Mouse (Mus musculus) layer of hippocampus, adult 18-20 months (tissue): Measurements from ENCODE around the gene Cbfa2t2. TPM values are rescaled to one million over a fixed set of nuclear protein-coding genes. Genes with fewer than 3 reads are reported as not detected.

Source experiments
- DNase-seq, 2 experiments: peaks; one replicate each; pipeline ENCODE4 v3.0.0; 2022; ENCODE audit warnings: low spot score in 2 of 2
- total RNA-seq, 2 experiments: library from RNA; stranded (reverse); gene quantifications; 2 replicates each; pipeline ENCODE4 v1.2.3; 2021

Gene Cbfa2t2
- total RNA-seq, 2 experiments from 2014 or later: 47.9 to 48.9 TPM

GRCm38 (mm10) chr2:154532888-154533287, 96.6 kb downstream of the Cbfa2t2 start:
- no peak for DNase-seq

DNA sequence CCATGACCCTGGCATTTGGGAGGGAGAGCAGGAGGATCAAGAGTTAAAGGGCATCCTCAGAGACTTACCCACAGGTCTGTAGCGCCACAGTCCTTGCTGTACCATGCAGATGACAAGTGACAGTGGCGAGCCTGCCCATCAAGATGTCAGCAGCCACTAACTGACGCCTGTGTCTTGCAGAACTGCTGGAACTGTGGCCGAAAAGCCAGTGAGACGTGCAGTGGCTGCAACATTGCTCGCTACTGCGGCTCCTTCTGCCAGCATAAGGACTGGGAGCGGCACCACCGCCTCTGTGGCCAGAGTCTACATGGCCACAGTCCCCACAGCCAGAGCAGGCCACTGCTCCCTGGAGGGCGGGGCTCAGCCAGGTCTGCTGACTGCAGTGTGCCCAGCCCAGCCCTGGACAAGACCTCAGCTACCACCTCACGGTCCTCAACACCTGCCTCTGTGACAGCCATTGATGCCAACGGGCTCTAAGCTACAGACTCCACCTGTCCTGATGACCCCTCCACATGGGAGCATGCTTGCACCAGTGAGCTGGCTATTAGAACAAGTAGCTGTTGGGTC, 98.5 kb downstream of the Cbfa2t2 start:
- no peak for DNase-seq

DNA sequence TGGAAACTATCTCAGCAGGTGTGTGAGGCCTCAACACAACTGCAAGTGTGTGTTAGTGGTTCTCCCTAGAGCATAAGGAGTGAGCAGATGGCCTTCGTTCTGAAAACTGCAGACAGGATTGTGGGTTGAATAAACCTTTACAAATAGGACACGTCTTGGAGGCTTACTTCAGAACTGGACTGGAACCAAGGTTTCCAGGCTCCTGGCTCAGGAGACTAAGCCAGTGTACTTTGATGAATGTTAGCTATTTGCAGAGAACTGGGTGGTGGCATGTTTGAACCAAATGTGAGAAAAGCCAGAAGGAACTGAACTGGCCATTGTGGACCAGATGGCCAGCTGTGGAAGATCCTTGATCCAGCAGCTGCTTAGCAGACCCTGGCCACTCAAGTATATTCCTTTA, 102.0 kb downstream of the Cbfa2t2 start:
- DNase-seq: peak in 1 of 2 experiments; percentile 68

DNA sequence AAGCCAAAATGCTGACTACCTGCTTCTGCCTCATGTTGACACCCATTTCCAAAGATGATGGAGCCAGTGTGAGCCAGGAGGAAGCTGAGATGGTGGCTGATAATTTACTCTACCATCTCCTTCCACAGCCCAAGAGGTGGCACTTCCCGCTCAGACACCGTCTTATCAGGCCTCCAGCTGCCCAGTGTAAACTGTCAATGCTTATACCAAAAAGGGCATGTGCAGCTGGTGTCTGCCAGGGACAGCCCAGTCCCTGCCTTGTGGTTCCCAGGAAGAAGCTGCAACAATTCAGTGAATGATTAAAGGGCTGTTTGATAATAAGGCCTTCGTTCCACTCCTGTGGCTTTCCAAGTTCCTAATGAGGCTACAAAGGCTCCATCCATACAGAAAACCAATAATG, 102.4 kb downstream of the Cbfa2t2 start:
- no peak for DNase-seq

DNA sequence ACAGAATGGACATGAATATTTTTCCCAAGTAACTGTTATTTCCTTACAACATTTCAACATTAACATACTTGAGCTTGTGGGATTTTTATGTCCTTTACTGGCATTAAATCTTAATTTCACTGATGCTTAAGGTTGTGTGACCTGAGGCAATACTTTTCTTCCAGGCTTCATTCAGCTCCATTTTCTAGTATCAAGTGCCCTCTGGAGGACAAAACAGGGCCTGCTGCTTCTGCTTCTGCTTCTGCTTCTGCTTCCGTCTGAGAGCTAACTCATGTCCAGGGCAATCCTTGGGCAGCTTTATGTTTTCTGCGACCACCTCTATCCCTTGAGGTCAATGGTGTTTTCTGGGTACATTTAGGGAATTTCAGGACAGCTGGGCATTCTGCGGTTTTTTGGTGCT, 103.4 kb downstream of the Cbfa2t2 start:
- DNase-seq: peak in 1 of 2 experiments; percentile 81

- no peak for DNase-seq
Measured at GRCm38 (mm10) chr2:154541630-154542029, 105.3 kb downstream of the Cbfa2t2 start.

GRCm38 (mm10) chr2:154543567-154544347, 107.5 kb downstream of the Cbfa2t2 start:
- peak; percentile 51 to 81 for DNase-seq

GRCm38 (mm10) chr2:154546711-154547110, 110.4 kb downstream of the Cbfa2t2 start, which contains the start of gene 1700003F12Rik:
Gene 1700003F12Rik (plus strand): TSS chr2:154547085.
- DNase-seq: no peak

DNA sequence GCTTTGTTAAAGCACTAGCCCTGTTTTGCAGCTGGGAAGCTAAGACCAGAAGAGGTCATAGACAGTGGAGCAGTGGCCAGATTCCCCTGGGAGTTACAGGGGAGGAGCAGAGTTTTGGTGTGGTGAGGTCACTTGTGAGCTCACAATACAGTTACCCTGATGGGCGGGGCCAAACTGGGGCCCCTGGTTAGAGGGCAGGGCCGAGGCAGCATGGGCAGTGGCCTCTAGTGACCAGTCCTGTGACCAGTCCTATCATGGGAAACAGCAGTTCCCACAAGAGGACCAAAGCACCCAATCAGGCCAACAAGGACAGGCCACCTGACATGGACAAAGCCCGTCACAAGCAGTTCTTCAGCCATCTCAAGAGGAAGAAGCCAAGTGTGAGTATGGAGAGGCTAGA, 112.4 kb downstream of the Cbfa2t2 start:
- DNase-seq: no peak

- DNase-seq: peak in 1 of 2 experiments; percentile 49
Measured at GRCm38 (mm10) chr2:154549127-154549885, 113.0 kb downstream of the Cbfa2t2 start.

DNA sequence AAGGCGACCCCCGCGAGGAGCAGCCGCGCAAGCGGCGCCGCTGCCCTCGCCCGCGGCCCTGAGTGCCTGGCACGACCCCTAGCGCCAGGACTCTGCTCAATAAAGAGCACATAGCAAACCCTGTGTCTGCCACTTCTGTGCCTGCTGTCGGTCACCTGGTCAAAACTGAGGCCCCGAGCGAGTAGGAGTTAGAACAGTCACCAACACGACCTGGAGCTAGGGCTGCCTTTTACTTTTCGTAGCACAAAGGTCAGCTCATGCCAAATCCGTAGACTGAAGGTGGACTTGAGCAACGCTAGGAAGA, 113.6 kb downstream of the Cbfa2t2 start:
- DNase-seq: no peak

- DNase-seq: no peak
Measured at GRCm38 (mm10) chr2:154550937-154551336, 114.7 kb downstream of the Cbfa2t2 start.

DNA sequence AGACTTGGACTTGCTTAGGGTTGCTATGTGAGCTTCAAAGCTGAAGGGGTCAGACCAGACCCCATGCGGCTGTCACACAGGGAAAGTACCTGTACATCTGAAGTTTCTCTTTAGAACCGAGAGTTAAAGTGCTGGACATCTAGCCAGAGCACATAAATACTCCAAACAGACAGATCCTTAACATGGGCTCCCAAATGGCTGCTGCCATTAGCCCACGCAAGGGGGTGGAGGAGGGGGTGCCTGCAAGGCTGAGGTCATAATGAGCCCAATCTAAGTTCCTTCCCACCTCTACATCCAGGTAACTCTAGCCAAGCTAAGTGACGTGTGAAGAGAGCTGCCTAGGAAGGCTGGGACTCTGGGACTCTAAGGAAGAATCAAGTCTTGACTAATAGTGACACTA, 115.2 kb downstream of the Cbfa2t2 start, which contains the start of gene Actl10:
Gene Actl10, plus strand, starts transcription at position 301 of the 400 bp plus-strand sequence.
- no peak for DNase-seq

GRCm38 (mm10) chr2:154551927-154552326, 115.6 kb downstream of the Cbfa2t2 start:
- DNase-seq: no peak

- peak in 1 of 2 experiments; percentile 73 for DNase-seq
Measured at GRCm38 (mm10) chr2:154552424-154552907, 116.2 kb downstream of the Cbfa2t2 start.

DNA sequence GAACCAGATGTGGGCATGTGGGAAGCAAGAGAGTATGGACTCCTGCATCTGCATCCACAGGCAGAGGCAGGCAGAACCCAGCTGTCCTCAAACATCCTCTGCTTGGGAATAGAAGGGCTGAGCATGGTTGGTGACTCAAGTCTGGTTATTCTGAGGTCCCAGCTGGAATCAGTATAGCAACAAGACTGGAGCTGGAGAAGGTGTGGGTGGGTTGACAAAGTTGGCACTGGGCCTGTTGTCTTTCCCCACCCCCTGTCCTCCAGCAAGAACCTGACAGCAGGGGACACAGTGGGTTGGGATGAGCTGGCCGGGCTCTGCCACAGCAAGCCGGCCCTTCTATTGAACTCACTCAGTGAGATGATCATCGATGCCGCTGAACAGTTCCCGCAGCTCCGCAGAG, 119.0 kb downstream of the Cbfa2t2 start:
- no peak for DNase-seq

DNA sequence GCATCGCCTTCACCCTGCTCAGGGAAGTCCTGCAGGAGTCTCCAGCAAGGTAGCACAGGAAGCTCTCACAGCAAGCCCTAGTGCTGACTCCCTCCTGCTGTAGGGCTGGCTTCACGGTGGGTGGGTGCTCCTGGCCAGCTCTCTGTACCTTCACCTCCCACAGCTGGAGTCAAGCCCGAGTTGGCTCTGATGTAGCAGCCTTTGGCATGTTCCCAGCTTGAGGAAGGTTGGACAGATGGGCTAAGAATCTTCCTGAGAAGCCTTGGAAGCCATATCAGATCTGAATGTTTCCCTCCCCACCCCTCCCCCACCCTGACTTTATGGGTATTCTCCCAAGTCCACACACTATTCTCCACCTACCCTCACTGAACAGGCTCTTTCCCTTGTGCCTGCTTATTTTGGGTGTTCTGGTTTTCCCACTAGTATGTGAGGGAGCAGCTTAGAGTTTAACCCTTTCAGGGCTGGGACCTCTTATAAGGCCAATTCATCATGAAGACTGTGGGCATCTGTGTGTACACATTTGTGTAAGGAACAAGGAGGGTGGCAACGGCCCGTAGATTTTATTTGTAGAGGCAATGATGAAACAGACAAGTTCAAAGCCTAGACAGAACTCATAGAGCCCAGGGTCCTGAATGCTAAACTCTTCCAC, 121.0 kb downstream of the Cbfa2t2 start:
- no peak for DNase-seq

DNA sequence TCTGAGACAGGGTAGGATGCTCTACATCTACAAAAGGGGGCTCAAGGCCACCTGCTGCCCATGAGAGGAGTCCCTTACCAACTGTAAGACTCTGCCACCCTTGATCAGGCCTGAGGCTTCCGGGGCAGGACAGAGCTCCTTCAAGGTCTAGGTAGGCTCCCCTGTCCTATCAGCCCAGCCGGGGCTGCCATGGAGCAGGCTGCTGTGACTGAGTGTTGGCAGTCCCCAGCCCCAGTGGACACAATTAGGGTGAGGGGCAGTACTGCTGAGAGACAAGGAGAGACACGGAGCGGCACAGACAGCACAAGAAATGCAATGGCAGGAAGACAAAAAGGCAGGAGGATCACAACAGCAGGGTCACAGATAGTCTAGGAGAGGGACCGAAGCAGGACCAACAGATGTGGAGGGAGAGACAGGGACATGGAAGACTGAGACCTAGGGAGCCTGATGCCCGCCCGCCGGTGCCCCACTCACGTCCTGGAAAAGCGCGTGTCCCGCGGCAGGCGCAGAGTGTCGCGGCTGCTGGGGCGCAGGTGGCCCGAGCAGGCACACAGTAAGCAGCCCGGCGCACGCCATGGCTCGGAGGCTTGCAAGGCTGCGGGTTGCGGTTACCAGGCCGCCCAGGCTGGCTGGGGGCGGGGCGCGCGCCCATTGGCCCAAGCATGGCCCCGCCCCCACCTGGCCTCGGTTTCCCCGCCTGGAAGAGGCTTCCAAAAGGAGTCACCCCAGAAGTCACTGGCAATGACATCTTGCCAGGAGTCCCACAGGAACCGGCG, 122.2 kb downstream of the Cbfa2t2 start, which contains the start of gene Necab3:
Gene Necab3, minus strand, starts transcription at position 627 of the 776 bp plus-strand sequence.
- peak in 1 of 2 experiments; percentile 63 for DNase-seq

- DNase-seq: no peak
Measured at GRCm38 (mm10) chr2:154563612-154564170, 127.4 kb downstream of the Cbfa2t2 start.

DNA sequence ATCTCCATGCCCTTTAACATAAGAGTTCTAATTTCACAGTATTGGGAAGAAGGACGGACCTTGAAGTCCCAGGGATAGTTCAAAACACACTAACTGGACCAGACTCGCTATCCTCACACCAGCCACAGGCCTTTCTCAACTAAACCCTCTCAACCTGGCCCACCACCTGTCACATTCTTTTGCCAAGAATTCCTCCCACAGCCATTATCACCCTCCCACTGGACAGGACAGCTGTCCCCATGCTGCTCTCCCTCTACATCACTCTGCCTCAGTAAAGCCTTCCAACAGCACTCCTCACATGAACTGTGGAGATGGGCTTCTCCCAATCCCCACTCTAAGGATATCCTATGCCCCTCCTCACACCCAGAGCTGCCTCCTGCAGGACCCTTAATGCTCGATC, 129.3 kb downstream of the Cbfa2t2 start:
- no peak for DNase-seq
